In genomic region chr9:50674771-50675170, GRCm38 (mm10) we compare ENCODE assay signal across 19 mouse cellular contexts. TPM values are rescaled to one million over a fixed set of nuclear protein-coding genes. Genes with fewer than 3 reads are reported as not detected.
DNase-seq lines count a peak whose midpoint lies in the region; ATAC-seq and TF ChIP-seq lines count a peak whose summit lies in the region.
"Had no signal": no experiment of that assay in that cellular context is flagged by ENCODE, and none has a peak within 500 bp of the region (broad histone marks: within the 10 kb centered on the region; RNA-seq: fewer than 3 reads in every experiment).

No protein-coding gene starts in this region.

- no peak for TF ChIP-seq RAD21 in MEL (IDR thresholded peaks at IDR 0.05; ENCODE audit: low read depth, low read length)

- no peak for TF ChIP-seq EP300 in MEL (IDR thresholded peaks at IDR 0.05; ENCODE audit: low read depth in 1 of 2, low read length in 2 of 2)
- no peak for TF ChIP-seq EP300 in stomach, postnatal 0 days (optimal IDR thresholded peaks at IDR 0.05)

- 0 out of 2 replicates have a peak, but pooled peaks cover 2% of the 10 kb centered on the region for H3K36me3 ChIP-seq in kidney, postnatal 0 days (ENCODE audit: insufficient read depth, low read length)
- no peaks in the 10 kb centered on the region for H3K36me3 ChIP-seq in thymus, adult 2 months (ENCODE audit: control insufficient read depth, insufficient read depth, low read length)
- H3K36me3 ChIP-seq in MEL (ENCODE audit: control insufficient read depth in 1 of 2, insufficient read depth in 2 of 2, low read length in 2 of 2) = no peaks in the 10 kb centered on the region
- H3K36me3 ChIP-seq in stomach, postnatal 0 days (ENCODE audit: control insufficient read depth, insufficient read depth, low read length) = peaks cover 3% of the 10 kb centered on the region; the same call in 1 of the 2 replicates
- peaks cover 16% of the 10 kb centered on the region; the same call in 1 of the 2 replicates for H3K36me3 ChIP-seq in forebrain, embryonic 12.5 days (replicated peaks)
- H3K36me3 ChIP-seq: heart, embryonic 15.5 days; lung, embryonic 15.5 days had no signal

- no peak for ATAC-seq in kidney, postnatal 0 days (replicated peaks; ENCODE audit: low FRiP score, low read depth)
- ATAC-seq in stomach, postnatal 0 days (ENCODE audit: low FRiP score, low TSS enrichment) = no peak
- no peak for ATAC-seq in forebrain, embryonic 12.5 days (ENCODE audit: low FRiP score)

- DNase-seq in kidney, postnatal 0 days (ENCODE audit: low spot score) = no peak
- DNase-seq in kidney, postnatal 25 days = no peak
- DNase-seq in thymus, postnatal 4 days = peak; percentile 16
- DNase-seq in thymus, adult 2 months = no peak
- DNase-seq in MEL (ENCODE audit: low read depth, low spot score) = peak; percentile 12
- no peak for DNase-seq in stomach, postnatal 0 days (ENCODE audit: low spot score)
- no peak for DNase-seq in adrenal gland, adult 2 months
- DNase-seq: cerebellum, adult 8-10 months; gastrocnemius, postnatal 10 days; kidney, adult 8-10 months; right cerebral cortex, postnatal 4 days; thymus, postnatal 36 days had no signal

- WGBS in kidney, postnatal 0 days = 28% methylated on average over 1 of the region's 1 CpGs
- 38% methylated on average over 1 of the region's 1 CpGs for WGBS in thymus, adult 2 months
- 31% methylated on average over 1 of the region's 1 CpGs for WGBS in stomach, postnatal 0 days
- 16% methylated on average over 1 of the region's 1 CpGs for WGBS in forebrain, embryonic 12.5 days

- no peak overlapping the region for H3K4me3 ChIP-seq in kidney, postnatal 0 days (replicated peaks; ENCODE audit: low read depth, low read length)
- H3K4me3 ChIP-seq in thymus, adult 2 months (ENCODE audit: control insufficient read depth, insufficient read depth, low read length) = no peak overlapping the region
- no peak overlapping the region for H3K4me3 ChIP-seq in MEL (ENCODE audit: control insufficient read depth in 1 of 2, insufficient read depth in 1 of 2, low read depth in 2 of 2, low read length in 2 of 2)
- no peak overlapping the region for H3K4me3 ChIP-seq in stomach, postnatal 0 days (ENCODE audit: low read depth, low read length)
- no peak overlapping the region for H3K4me3 ChIP-seq in forebrain, embryonic 12.5 days (replicated peaks)
- H3K4me3 ChIP-seq: forebrain, embryonic 10.5 days; heart, embryonic 15.5 days; limb, embryonic 13.5 days; lung, embryonic 15.5 days; neural tube, embryonic 12.5 days had no signal

- no peak overlapping the region for H3K4me2 ChIP-seq in kidney, postnatal 0 days (ENCODE audit: low read length)
- H3K4me2 ChIP-seq in stomach, postnatal 0 days (replicated peaks; ENCODE audit: low read depth) = no peak overlapping the region
- no peak overlapping the region for H3K4me2 ChIP-seq in forebrain, embryonic 12.5 days
- H3K4me2 ChIP-seq: heart, embryonic 15.5 days; limb, embryonic 13.5 days; lung, embryonic 15.5 days; midbrain, embryonic 11.5 days; neural tube, embryonic 12.5 days had no signal

- H3K4me1 ChIP-seq in kidney, postnatal 0 days (replicated peaks; ENCODE audit: insufficient read depth, low read length) = no peaks in the 10 kb centered on the region
- no peaks in the 10 kb centered on the region for H3K4me1 ChIP-seq in thymus, adult 2 months (replicated peaks; ENCODE audit: control insufficient read depth, insufficient read depth, low read length)
- no peaks in the 10 kb centered on the region for H3K4me1 ChIP-seq in MEL (ENCODE audit: control insufficient read depth in 1 of 2, insufficient read depth in 2 of 2, low read length in 2 of 2)
- no peaks in the 10 kb centered on the region for H3K4me1 ChIP-seq in stomach, postnatal 0 days (replicated peaks; ENCODE audit: control insufficient read depth, insufficient read depth)
- H3K4me1 ChIP-seq in forebrain, embryonic 12.5 days = no peaks in the 10 kb centered on the region
- H3K4me1 ChIP-seq: forebrain, embryonic 10.5 days; heart, embryonic 15.5 days; limb, embryonic 13.5 days; lung, embryonic 15.5 days; neural tube, embryonic 12.5 days had no signal

- no peak overlapping the region for H3K27ac ChIP-seq in kidney, postnatal 0 days
- no peak overlapping the region for H3K27ac ChIP-seq in thymus, adult 2 months (ENCODE audit: control insufficient read depth, insufficient read depth, low read length)
- no peak overlapping the region for H3K27ac ChIP-seq in MEL (ENCODE audit: control insufficient read depth, low read depth, low read length)
- H3K27ac ChIP-seq in stomach, postnatal 0 days (replicated peaks) = no peak overlapping the region
- H3K27ac ChIP-seq in forebrain, embryonic 12.5 days = no peak overlapping the region
- H3K27ac ChIP-seq: forebrain, embryonic 10.5 days; heart, embryonic 15.5 days; limb, embryonic 13.5 days; lung, embryonic 15.5 days; neural tube, embryonic 12.5 days had no signal

- H3K79me2 ChIP-seq in MEL (ENCODE audit: control insufficient read depth, insufficient read depth, low read length, poor library complexity) = no peaks in the 10 kb centered on the region

- TF ChIP-seq POLR2A in thymus, adult 2 months (IDR thresholded peaks at IDR 0.05; ENCODE audit: control insufficient read depth, extremely low read depth, insufficient read depth, low read length, poor library complexity) = no peak
- no peak for TF ChIP-seq POLR2A in MEL (IDR thresholded peaks at IDR 0.05; ENCODE audit: control insufficient read depth in 1 of 2, insufficient read depth in 1 of 2, low read depth in 1 of 2, low read length in 2 of 2, poor library complexity in 1 of 2)

- H3K9ac ChIP-seq in kidney, postnatal 0 days (ENCODE audit: low read depth, low read length) = no peak overlapping the region
- no peak overlapping the region for H3K9ac ChIP-seq in MEL (ENCODE audit: control insufficient read depth, low read depth, low read length, poor library complexity, severe bottlenecking)
- no peak overlapping the region for H3K9ac ChIP-seq in stomach, postnatal 0 days (ENCODE audit: low read length)
- no peak overlapping the region for H3K9ac ChIP-seq in forebrain, embryonic 12.5 days
- H3K9ac ChIP-seq: heart, embryonic 15.5 days; limb, embryonic 13.5 days; lung, embryonic 15.5 days; neural tube, embryonic 12.5 days had no signal

- TF ChIP-seq CTCF in kidney, postnatal 0 days (IDR thresholded peaks at IDR 0.05; ENCODE audit: low read depth) = 0 out of 2 replicates have a peak, but pooled peaks have one; percentile 13
- no peak for TF ChIP-seq CTCF in thymus, adult 2 months (IDR thresholded peaks at IDR 0.05; ENCODE audit: borderline replicate concordance, control insufficient read depth, extremely low read depth, insufficient read depth, low read length, poor library complexity)
- peak in 2 of 3 experiments; percentile 26 to 31; a peak in 3 of 6 replicates for TF ChIP-seq CTCF in MEL (IDR thresholded peaks at IDR 0.05 in 2 of 3, conservative IDR thresholded peaks at IDR 0.05 in 1 of 3; ENCODE audit: control insufficient read depth in 1 of 3, insufficient read depth in 1 of 3, low read depth in 2 of 3, low read length in 3 of 3, poor library complexity in 1 of 3, severe bottlenecking in 1 of 3)
- peak; percentile 37 for TF ChIP-seq CTCF in stomach, postnatal 0 days (IDR thresholded peaks at IDR 0.05; ENCODE audit: low read depth)

- no peaks in the 10 kb centered on the region for H3K9me3 ChIP-seq in kidney, postnatal 0 days (replicated peaks; ENCODE audit: low read length)
- H3K9me3 ChIP-seq in MEL (replicated peaks; ENCODE audit: insufficient read depth, low read length) = no peaks in the 10 kb centered on the region
- H3K9me3 ChIP-seq in stomach, postnatal 0 days (ENCODE audit: control insufficient read depth, low read length) = no peaks in the 10 kb centered on the region
- no peaks in the 10 kb centered on the region for H3K9me3 ChIP-seq in forebrain, embryonic 12.5 days
- H3K9me3 ChIP-seq: forebrain, embryonic 10.5 days; heart, embryonic 15.5 days; limb, embryonic 13.5 days; lung, embryonic 15.5 days; neural tube, embryonic 12.5 days had no signal

- no peaks in the 10 kb centered on the region for H3K27me3 ChIP-seq in kidney, postnatal 0 days (ENCODE audit: insufficient read depth, low read length)
- H3K27me3 ChIP-seq in thymus, adult 2 months (ENCODE audit: control insufficient read depth, insufficient read depth, low read length) = no peaks in the 10 kb centered on the region
- H3K27me3 ChIP-seq in MEL (ENCODE audit: control insufficient read depth in 1 of 2, insufficient read depth in 2 of 2, low read length in 2 of 2) = peaks cover 11 to 16% of the 10 kb centered on the region in 2 experiments
- no peaks in the 10 kb centered on the region for H3K27me3 ChIP-seq in stomach, postnatal 0 days (ENCODE audit: control insufficient read depth, insufficient read depth, low read length)
- no peaks in the 10 kb centered on the region for H3K27me3 ChIP-seq in forebrain, embryonic 12.5 days
- H3K27me3 ChIP-seq: heart, embryonic 15.5 days; limb, embryonic 13.5 days; lung, embryonic 15.5 days; neural tube, embryonic 12.5 days had no signal

RNA-seq across cellular contexts. Expression of gene Dlat, which starts 15.2 kb away (rescaled TPM):
- polyA plus RNA-seq in kidney, postnatal 0 days (2015; fragmentation: Nextera tagmentation; extraction: Ambion mirVana) = 84.6 and 86.5 TPM in 2 replicates
- 23.8 and 24.5 TPM in 2 replicates for polyA plus RNA-seq in thymus, adult 2 months (2012; rRNA removed)
- 52.2 and 71.7 TPM in 2 replicates for total RNA-seq in MEL (2012; rRNA removed)
- polyA plus RNA-seq in MEL (2012; ENCODE audit: insufficient read depth in 1 of 2, insufficient read length in 2 of 2, low read depth in 1 of 2, low replicate concordance in 2 of 2, missing spikeins in 1 of 2) = 10 to 100 TPM in 1 of 2 experiments, not detected in 1; 77.4 TPM
- 36.7 and 45.2 TPM in 2 replicates for polyA plus RNA-seq in stomach, postnatal 0 days (2015; fragmentation: Nextera tagmentation; extraction: Ambion mirVana)
- polyA plus RNA-seq in forebrain, embryonic 12.5 days (2016; fragmentation: Nextera tagmentation; extraction: Ambion mirVana) = 43.4 and 48.3 TPM in 2 replicates
- total RNA-seq in adrenal gland, adult 2 months (2021) = 100 to 1,000 TPM; 152 to 160 TPM
- 30.1 and 32.5 TPM in 2 replicates for polyA plus RNA-seq in adrenal gland, adult 2 months (2012; rRNA removed)

RNA-seq across cellular contexts. Expression of gene Nkapd1, which starts 57.5 kb away (rescaled TPM):
- 25.7 and 26.0 TPM in 2 replicates for polyA plus RNA-seq in kidney, postnatal 0 days (2015; fragmentation: Nextera tagmentation; extraction: Ambion mirVana)
- 8.5 and 8.9 TPM in 2 replicates for polyA plus RNA-seq in thymus, adult 2 months (2012; rRNA removed)
- 8.7 and 10.4 TPM in 2 replicates for total RNA-seq in MEL (2012; rRNA removed)
- polyA plus RNA-seq in MEL (2012; ENCODE audit: insufficient read depth in 1 of 2, insufficient read length in 2 of 2, low read depth in 1 of 2, low replicate concordance in 2 of 2, missing spikeins in 1 of 2) = 10 to 100 TPM in 1 of 2 experiments, not detected in 1; 20.2 TPM
- 14.3 and 16.1 TPM in 2 replicates for polyA plus RNA-seq in stomach, postnatal 0 days (2015; fragmentation: Nextera tagmentation; extraction: Ambion mirVana)
- polyA plus RNA-seq in forebrain, embryonic 12.5 days (2016; fragmentation: Nextera tagmentation; extraction: Ambion mirVana) = 27.0 and 28.3 TPM in 2 replicates
- 10 to 100 TPM; 20.9 to 26.8 TPM for total RNA-seq in adrenal gland, adult 2 months (2021)
- 6.8 and 7.3 TPM in 2 replicates for polyA plus RNA-seq in adrenal gland, adult 2 months (2012; rRNA removed)

RNA-seq across cellular contexts. Expression of gene Pih1d2, which starts 57.6 kb away (rescaled TPM):
- polyA plus RNA-seq in kidney, postnatal 0 days (2015; fragmentation: Nextera tagmentation; extraction: Ambion mirVana) = 5.7 and 7.1 TPM in 2 replicates
- 0.69 and 0.85 TPM in 2 replicates for polyA plus RNA-seq in thymus, adult 2 months (2012; rRNA removed)
- 4.9 and 5.3 TPM in 2 replicates for total RNA-seq in MEL (2012; rRNA removed)
- polyA plus RNA-seq in MEL (2012; ENCODE audit: insufficient read depth in 1 of 2, insufficient read length in 2 of 2, low read depth in 1 of 2, low replicate concordance in 2 of 2, missing spikeins in 1 of 2) = 1 to 10 TPM in 1 of 2 experiments, not detected in 1; 4.6 TPM
- 2.2 and 3.2 TPM in 2 replicates for polyA plus RNA-seq in stomach, postnatal 0 days (2015; fragmentation: Nextera tagmentation; extraction: Ambion mirVana)
- 8.2 and 8.7 TPM in 2 replicates for polyA plus RNA-seq in forebrain, embryonic 12.5 days (2016; fragmentation: Nextera tagmentation; extraction: Ambion mirVana)
- 1 to 10 TPM; 1.2 to 3.4 TPM for total RNA-seq in adrenal gland, adult 2 months (2021)
- 0.26 and 0.38 TPM in 2 replicates for polyA plus RNA-seq in adrenal gland, adult 2 months (2012; rRNA removed)

Comparison
In these comparisons a context has a peak if more than half of its experiments do, and no peak if none do; other contexts are left out.
1. DNase-seq: peak in thymus, postnatal 4 days (single experiment) and MEL (single experiment); none in kidney, postnatal 0 days (single experiment), kidney, postnatal 25 days (0 of 2), thymus, adult 2 months (single experiment), stomach, postnatal 0 days (single experiment) and adrenal gland, adult 2 months (single experiment).